Mouse (Mus musculus): Measurements from ENCODE around the gene D10Wsu102e. TPM values are rescaled to one million over a fixed set of nuclear protein-coding genes. Genes with fewer than 3 reads are reported as not detected.
"Not testable (repeated sequence)": the region's sequence is repeated elsewhere in the genome, so short reads cannot be mapped to it uniquely, and the experiment has no call there.

D10Wsu102e gene
- polyA plus RNA-seq, 1 experiment from 2014 or later: 1.5 TPM

DNA sequence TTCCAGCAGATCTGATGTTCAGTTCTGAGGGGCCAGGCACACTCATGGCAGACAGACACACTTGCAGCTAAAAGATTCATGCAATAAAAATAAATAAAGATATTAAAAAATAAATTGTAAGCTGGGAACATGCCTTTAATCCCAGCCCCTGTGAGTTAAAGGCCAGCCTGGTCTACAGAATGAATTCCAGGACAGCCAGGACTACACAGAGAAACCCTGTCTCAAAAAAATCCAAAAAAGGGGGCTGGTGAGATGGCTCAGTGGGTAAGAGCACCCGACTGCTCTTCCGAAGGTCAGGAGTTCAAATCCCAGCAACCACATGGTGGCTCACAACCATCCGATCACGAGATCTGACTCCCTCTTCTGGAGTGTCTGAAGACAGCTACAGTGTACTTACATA is 8.2 kb upstream of the D10Wsu102e start:
- H3K9ac ChIP-seq; H3K27ac ChIP-seq; H3K9me3 ChIP-seq; H3K4me3 ChIP-seq (replicated peaks); H3K4me1 ChIP-seq; H3K36me3 ChIP-seq (replicated peaks); ATAC-seq (ENCODE audit: low FRiP score); H3K27me3 ChIP-seq; H3K4me2 ChIP-seq: not testable (repeated sequence)
- WGBS: 93% methylated on average over 4 of the region's 4 CpGs

GRCm38 (mm10) chr10:83353680-83354332 is 6.2 kb upstream of the D10Wsu102e start:
- no peak overlapping the region for H3K27ac ChIP-seq
- H3K36me3 ChIP-seq (replicated peaks): no peaks in the 10 kb centered on the region
- H3K27me3 ChIP-seq: no peaks in the 10 kb centered on the region; the same call in 1 of the 2 replicates
- H3K4me3 ChIP-seq (replicated peaks): no peak overlapping the region
- H3K4me1 ChIP-seq: 0 out of 2 replicates have a peak, but pooled peaks cover 2% of the 10 kb centered on the region
- ATAC-seq (ENCODE audit: low FRiP score): no peak
- no peak overlapping the region for H3K9ac ChIP-seq
- no peaks in the 10 kb centered on the region for H3K9me3 ChIP-seq
- no peak overlapping the region for H3K4me2 ChIP-seq
- WGBS: 63% methylated on average over 14 of the region's 14 CpGs

DNA sequence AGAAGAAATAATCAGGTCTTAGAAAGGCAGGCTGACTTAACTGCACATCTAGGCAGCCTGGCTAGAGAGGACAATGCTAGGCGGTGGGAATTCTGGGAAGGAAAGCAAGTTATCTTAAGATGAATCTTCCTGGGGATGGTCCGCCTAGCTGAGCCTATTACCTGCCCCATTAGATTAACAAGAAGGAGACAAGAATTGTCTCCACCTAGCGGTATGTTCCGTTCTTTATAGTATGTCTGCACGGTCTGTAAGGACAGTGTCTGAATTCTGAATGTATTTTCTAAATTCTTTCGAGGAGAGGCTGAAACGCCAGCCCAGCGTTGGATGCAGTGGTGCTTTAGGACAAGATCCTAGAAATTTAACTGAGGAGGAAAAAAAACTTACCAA is 5.7 kb upstream of the D10Wsu102e start:
- ATAC-seq (ENCODE audit: low FRiP score): no peak
- H3K9me3 ChIP-seq: no peaks in the 10 kb centered on the region
- no peak overlapping the region for H3K27ac ChIP-seq
- no peak overlapping the region for H3K9ac ChIP-seq
- H3K4me1 ChIP-seq: 0 out of 2 replicates have a peak, but pooled peaks cover 2% of the 10 kb centered on the region
- H3K36me3 ChIP-seq (replicated peaks): no peaks in the 10 kb centered on the region
- H3K4me3 ChIP-seq (replicated peaks): no peak overlapping the region
- WGBS: 74% methylated on average over 8 of the region's 8 CpGs
- no peak overlapping the region for H3K4me2 ChIP-seq
- H3K27me3 ChIP-seq: no peaks in the 10 kb centered on the region; the same call in 1 of the 2 replicates

DNA sequence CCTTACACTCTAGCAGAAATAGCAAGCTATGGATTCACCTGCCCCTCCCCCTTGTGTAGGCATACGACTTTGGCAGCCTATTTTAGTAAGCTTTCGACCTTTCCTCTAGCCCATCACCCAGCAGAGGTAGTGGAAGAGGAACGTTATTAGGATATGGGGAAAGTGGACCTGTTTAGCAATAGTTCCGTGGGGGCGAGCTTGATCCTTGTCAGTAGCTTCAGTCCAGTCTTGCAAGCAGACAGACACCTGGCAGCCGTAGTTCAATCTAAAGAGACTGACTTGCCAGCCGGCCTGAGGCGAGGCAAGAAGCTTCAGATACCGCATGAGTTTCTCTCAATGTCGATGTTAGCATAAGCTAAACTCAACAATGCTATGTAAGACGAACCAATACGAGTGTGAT is 3.6 kb upstream of the D10Wsu102e start:
- Histone ChIP-seq H3K4me1 (peaks cover 8% of the 10 kb centered on the region), H3K27ac (no peak overlapping the region), H3K9ac (no peak overlapping the region), H3K4me3 (replicated peaks) (no peak overlapping the region), H3K36me3 (replicated peaks) (no peaks in the 10 kb centered on the region), H3K27me3 (no peaks in the 10 kb centered on the region), H3K4me2 (no peak overlapping the region), H3K9me3 (no peaks in the 10 kb centered on the region)
- ATAC-seq (ENCODE audit: low FRiP score): no peak
- WGBS: 82% methylated on average over 12 of the region's 12 CpGs

DNA sequence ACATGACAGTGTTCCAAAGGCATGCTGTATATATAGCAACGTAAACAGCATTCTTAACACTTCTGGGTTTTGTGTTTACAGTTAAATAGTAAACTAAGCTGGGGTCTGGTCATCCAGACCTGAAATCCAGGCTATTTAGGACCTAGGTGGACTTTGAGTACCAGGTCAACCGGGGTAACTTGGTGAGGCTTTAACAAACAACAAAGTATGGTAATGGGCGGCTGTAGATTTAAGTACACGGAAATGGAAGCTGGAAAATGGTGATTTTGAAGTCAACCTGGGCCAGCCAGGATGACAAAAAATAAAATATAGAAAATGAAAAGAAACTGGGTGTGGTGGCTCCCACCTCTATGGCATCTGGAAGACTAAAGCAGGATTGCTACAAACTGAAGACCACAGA is 570 bp upstream of the D10Wsu102e start:
- 0 out of 2 replicates have a peak overlapping the region, but pooled peaks have one; percentile 1 for H3K27ac ChIP-seq
- WGBS: 86% methylated on average over 4 of the region's 4 CpGs
- no peak overlapping the region for H3K9ac ChIP-seq
- H3K27me3 ChIP-seq: no peaks in the 10 kb centered on the region
- peaks cover 12% of the 10 kb centered on the region for H3K4me1 ChIP-seq
- H3K4me2 ChIP-seq: peak overlapping the region; percentile 74
- H3K4me3 ChIP-seq (replicated peaks): peak overlapping the region; percentile 92
- no peaks in the 10 kb centered on the region for H3K9me3 ChIP-seq
- H3K36me3 ChIP-seq (replicated peaks): peaks cover 22% of the 10 kb centered on the region
- ATAC-seq (ENCODE audit: low FRiP score): peak; percentile 3

DNA sequence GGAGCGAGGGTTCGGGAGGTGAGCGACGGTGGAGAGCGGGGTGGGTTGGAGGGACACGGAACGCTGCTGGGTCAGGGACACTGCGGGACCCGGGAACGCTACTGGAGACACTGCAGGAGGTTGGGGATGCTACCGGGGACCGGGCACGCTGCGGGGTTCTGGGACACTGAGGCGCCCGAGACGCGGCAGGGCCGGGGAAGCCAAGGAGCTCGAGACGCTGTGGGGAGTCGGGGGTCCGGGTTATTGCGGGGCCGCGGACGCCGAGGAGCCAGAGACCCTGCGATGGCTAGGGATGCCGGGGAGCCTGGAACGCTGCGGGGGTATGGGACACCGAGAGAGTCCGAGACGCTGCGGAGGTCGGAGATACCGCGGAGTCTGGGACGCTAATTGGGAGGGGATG is 335 bp downstream of the D10Wsu102e start:
- H3K4me1 ChIP-seq: peaks cover 12% of the 10 kb centered on the region
- no peaks in the 10 kb centered on the region for H3K27me3 ChIP-seq
- peak overlapping the region; percentile 71 for H3K27ac ChIP-seq
- ATAC-seq (ENCODE audit: low FRiP score): no peak; the same call in 1 of the 2 replicates
- H3K9ac ChIP-seq: peak overlapping the region; percentile 82
- H3K36me3 ChIP-seq (replicated peaks): peaks cover 30% of the 10 kb centered on the region
- WGBS: under 1% methylated on average over 40 of the region's 40 CpGs
- peak overlapping the region; percentile 74 for H3K4me2 ChIP-seq
- H3K9me3 ChIP-seq: no peaks in the 10 kb centered on the region
- peak overlapping the region; percentile 92 for H3K4me3 ChIP-seq (replicated peaks)

DNA sequence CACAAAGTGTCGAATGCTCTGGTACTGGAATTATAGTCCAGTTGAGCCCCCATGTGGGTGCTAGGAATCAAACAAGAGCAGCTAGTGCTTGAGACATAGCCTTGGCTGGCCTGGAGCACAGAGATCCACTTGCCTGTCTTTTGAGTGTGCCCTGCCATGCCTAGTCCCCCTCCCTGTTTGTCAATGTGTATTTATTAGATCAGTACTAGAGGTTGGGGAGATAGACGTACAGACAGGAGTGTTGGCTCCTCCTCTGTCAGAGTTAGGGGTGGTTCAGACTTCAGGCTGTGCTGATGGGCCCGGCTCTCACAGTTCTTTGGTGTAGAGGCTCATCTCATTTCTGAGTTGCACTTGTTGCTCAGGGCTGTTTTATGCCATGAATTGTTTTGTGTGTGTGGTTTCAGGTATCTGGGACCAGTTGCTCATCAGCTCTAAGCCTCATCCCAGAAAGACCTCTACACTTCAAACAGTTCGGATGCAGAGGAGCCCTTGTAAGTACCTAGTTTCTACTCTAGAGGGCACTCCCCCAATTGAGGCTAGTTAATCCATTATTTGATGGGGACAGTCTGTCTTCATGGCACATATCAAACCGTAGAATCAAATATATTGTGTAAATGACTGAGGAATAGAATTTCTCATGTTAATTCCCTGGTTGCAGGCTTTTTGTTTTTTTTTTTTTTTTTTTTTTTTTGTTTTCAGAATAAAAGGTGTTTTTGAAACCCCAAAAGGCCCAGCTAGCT is 1.8 kb downstream of the D10Wsu102e start:
- Histone ChIP-seq H3K27ac (no peak overlapping the region), H3K4me3 (replicated peaks) (peak overlapping the region; percentile 92; the same call in 1 of the 2 replicates), H3K4me1 (peaks cover 12% of the 10 kb centered on the region), H3K9ac (no peak overlapping the region), H3K4me2 (peak overlapping the region; percentile 74), H3K9me3 (no peaks in the 10 kb centered on the region), H3K36me3 (replicated peaks) (peaks cover 44% of the 10 kb centered on the region), H3K27me3 (no peaks in the 10 kb centered on the region)
- 54% methylated on average over 5 of the region's 5 CpGs for WGBS
- no peak for ATAC-seq (ENCODE audit: low FRiP score)

- no peak overlapping the region for H3K4me3 ChIP-seq (replicated peaks)
- H3K4me1 ChIP-seq: peaks cover 12% of the 10 kb centered on the region
- H3K36me3 ChIP-seq (replicated peaks): peaks cover 61% of the 10 kb centered on the region
- WGBS: 97% methylated on average over 8 of the region's 8 CpGs
- H3K4me2 ChIP-seq: no peak overlapping the region
- H3K9me3 ChIP-seq: no peaks in the 10 kb centered on the region
- H3K27me3 ChIP-seq: no peaks in the 10 kb centered on the region
- no peak overlapping the region for H3K27ac ChIP-seq
- ATAC-seq (ENCODE audit: low FRiP score): no peak
- H3K9ac ChIP-seq: no peak overlapping the region
Measured at GRCm38 (mm10) chr10:83363451-83363850, 3.4 kb downstream of the D10Wsu102e start.

DNA sequence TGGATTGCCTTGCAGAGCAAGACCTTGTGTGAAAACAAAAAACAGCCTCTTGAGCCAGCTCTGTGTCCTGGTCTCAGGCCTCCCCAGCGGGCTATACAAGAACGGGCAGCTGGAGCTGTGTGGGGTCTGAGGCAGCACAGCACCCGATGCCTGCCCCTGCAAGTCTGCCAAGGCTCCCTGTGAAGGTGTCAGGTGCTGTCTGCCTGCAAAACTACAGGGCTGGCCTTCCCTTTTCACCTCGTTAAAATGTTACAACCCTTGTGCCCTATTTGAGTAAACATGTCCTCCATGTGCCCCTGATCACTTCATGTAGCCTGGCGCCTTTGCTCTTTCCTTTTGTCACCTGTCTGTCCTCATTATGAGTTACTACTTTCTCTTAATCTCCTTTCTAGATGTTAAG is 8.9 kb downstream of the D10Wsu102e start:
- H3K4me2 ChIP-seq: no peak overlapping the region
- H3K4me1 ChIP-seq: no peaks in the 10 kb centered on the region
- H3K27me3 ChIP-seq: no peaks in the 10 kb centered on the region
- no peaks in the 10 kb centered on the region for H3K9me3 ChIP-seq
- 82% methylated on average over 5 of the region's 5 CpGs for WGBS
- ATAC-seq (ENCODE audit: low FRiP score): no peak
- H3K27ac ChIP-seq: no peak overlapping the region
- H3K4me3 ChIP-seq (replicated peaks): no peak overlapping the region
- H3K36me3 ChIP-seq (replicated peaks): peaks cover 84% of the 10 kb centered on the region
- H3K9ac ChIP-seq: no peak overlapping the region

DNA sequence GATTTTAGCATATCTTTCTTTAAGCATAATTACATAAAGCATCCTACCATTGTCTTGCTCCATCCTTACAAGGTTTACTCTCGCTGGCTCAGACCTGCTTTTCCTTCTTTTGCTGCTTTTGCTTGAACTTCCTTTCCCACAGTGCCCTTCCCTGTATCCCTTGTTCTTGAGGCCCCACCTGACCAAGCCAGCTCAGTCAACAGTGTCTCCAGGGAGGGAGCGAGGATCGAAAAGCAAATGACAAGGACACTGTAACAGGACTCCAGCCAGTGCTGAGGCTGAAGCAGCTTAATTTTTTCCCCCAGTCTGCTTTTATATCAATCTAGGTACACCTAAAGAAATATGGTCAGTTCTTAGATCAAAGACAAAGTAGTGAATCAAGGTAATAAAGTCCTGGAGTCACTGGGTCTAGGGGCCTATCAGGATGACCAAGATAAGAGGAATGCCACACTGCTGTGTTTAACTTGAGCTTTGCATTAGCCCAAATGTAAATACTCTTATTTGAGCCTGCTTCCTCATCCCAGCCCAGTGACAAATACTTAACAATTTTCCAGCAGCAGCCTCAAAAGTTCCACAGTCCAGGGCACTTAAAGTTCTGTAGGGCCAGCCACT is 14.1 kb downstream of the D10Wsu102e start:
- no peak for ATAC-seq (ENCODE audit: low FRiP score)
- H3K27me3 ChIP-seq: no peaks in the 10 kb centered on the region
- no peak overlapping the region for H3K4me2 ChIP-seq
- no peak overlapping the region for H3K4me3 ChIP-seq (replicated peaks)
- no peak overlapping the region for H3K27ac ChIP-seq
- H3K4me1 ChIP-seq: no peaks in the 10 kb centered on the region
- 92% methylated on average over 3 of the region's 3 CpGs for WGBS
- no peaks in the 10 kb centered on the region for H3K9me3 ChIP-seq
- H3K9ac ChIP-seq: no peak overlapping the region
- H3K36me3 ChIP-seq (replicated peaks): peaks cover 50% of the 10 kb centered on the region

GRCm38 (mm10) chr10:83375458-83375857 is 15.4 kb downstream of the D10Wsu102e start:
- H3K4me2 ChIP-seq; H3K27me3 ChIP-seq; H3K4me3 ChIP-seq (replicated peaks); H3K9me3 ChIP-seq; H3K9ac ChIP-seq; ATAC-seq (ENCODE audit: low FRiP score); H3K4me1 ChIP-seq; H3K27ac ChIP-seq: not testable (repeated sequence)
- peaks cover 50% of the 10 kb centered on the region for H3K36me3 ChIP-seq (replicated peaks)
- 96% methylated on average over 5 of the region's 5 CpGs for WGBS

DNA sequence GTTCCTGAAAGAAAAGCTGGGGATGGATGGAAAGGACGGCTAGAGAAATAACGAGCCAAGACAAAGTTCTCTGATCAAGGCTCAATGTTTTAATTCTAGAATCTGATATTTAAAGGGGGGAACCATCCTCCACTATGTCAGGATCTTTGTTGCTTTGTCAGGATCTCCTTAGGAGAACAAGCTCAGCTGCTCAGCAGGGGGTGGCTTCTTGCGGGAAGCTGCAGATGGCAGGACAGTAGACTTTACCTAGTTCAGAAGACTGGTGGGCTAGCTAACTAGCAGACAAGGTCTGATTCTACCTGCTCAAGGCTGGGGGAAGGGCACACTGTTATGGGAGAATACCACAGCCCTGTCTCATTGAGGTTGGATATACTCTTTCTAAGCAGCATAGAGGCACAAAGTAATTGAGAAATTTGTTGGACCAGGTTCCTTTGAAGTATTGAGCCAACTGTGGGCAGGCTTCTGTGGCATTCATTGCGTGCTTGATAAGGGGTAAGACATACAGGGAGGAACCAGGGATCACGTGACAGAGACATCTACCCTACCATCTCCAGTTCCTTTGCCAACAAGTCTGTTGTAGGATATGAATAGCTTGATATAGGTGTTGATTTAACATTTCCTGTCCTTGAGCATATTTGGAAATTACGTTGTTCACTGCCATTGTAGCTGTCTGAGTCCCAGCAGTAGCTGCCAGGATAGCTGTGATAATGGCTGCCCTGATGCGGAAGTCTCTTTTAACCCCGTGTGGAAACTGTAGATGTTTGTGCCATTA is 17.1 kb downstream of the D10Wsu102e start:
- WGBS: 87% methylated on average over 8 of the region's 8 CpGs

More for the DNA sequence above, 17.1 kb downstream of the D10Wsu102e start:
- Histone ChIP-seq H3K27ac (no peak overlapping the region), H3K4me3 (replicated peaks) (no peak overlapping the region), H3K4me2 (no peak overlapping the region), H3K9ac (no peak overlapping the region), H3K36me3 (replicated peaks) (peaks cover 34% of the 10 kb centered on the region), H3K27me3 (no peaks in the 10 kb centered on the region), H3K9me3 (no peaks in the 10 kb centered on the region), H3K4me1 (no peaks in the 10 kb centered on the region)
- ATAC-seq (ENCODE audit: low FRiP score): no peak
